Mouse (Mus musculus) adrenal gland, adult 8-10 months (tissue): ENCODE measurements around the gene Avil. TPM values are rescaled to one million over a fixed set of nuclear protein-coding genes. Genes with fewer than 3 reads are reported as not detected.

Experiments
- DNase-seq: peaks from one replicate; pipeline ENCODE4 v3.0.0; 2022
- total RNA-seq, 4 experiments: library from RNA; stranded (reverse); gene quantifications; 2 replicates each; pipeline ENCODE4 v1.2.4; 2022

Gene Avil
- total RNA-seq, 4 experiments from 2014 or later, result 1.6 to 2.4 (median 2.0) TPM

DNA sequence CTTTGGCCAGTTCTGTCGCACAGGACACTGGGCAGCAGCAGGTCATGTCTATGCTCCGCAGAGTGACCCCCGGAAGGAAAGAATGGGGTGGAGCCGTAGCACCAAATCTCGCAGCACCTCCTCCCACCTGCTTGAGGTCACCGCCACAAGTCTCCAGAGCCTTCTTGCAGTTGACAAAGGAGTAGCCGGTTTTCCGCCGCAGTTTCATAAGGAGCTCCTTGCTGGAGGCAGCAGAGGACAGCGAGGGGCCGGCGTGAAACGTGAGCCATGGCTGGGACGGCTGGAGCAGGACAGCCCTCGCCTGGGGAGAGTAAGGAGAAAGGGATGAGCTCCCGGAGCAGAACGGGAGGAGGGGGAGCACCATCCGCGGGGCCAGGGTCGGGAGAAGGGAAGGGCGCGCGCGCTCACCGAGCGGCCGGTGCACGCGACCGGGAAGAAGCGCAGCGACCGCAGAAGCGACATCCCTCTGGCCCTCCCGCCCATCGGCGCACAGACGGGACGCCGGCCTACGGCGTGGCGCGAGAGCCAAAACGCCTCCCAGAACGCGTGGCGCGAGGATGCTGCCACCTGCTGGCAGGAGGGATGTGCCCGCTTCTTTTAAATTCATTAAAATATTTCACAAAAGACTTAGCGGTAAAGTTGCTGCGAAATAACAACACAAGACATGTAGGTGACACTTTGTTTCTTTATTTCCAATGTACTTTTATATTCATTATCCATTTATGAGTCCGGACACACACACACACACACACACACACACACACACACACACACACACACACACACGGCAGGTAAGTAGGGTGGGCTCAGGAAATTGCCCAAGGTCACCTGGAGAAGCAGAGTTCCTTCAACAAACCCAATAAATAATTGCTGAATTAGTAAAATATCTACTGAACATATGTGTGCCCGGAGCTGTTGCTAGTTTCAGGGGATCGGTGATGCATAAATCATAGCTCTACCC, 30.1 kb downstream of the Avil start, which contains the start of gene Tsfm:
Gene Tsfm, minus strand, starts transcription at position 505 of the 961 bp plus-strand sequence.
- peak; percentile 85 for DNase-seq

DNA sequence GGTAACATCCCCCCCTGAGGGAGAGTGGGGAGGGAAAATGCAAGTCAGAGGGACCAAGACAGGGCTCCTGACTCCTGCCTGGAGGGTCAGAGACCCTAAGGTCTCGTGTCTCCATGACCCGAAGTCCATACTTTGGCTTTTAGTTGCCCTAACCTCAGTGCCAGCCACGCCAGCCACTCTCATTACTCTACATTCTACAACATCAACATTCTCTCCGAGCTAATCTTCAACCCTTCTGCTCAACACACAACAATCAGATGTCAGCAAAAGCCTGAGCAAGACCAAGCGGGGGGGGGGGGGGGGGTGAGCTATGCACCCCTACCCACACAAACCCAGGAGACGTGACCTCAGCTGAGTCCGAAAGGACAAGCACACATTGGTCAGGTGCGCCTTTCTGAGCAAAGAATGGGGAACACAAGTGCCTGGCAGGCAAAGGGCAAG, 32.8 kb downstream of the Avil start:
- no peak for DNase-seq

DNA sequence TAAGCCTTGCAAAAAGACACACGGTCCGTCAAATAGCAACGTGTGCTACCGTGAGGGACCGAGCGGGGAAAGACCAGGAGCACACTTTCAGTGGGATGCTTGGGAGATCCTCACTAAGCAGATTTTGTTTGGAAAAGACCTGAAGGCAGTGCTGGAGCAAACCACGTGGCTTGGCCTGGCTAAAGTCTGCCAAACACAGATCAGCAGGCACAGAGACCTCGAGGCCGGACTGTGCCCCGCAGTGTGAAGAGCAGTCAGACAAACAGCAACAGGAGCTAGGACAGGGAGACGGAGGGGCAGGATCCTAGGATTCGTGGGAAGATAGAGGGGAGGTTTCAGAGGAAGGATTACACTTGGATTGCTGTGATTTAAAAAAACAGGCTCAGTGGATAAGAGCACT, 35.8 kb downstream of the Avil start:
- no peak for DNase-seq

- no peak for DNase-seq
Observed at GRCm38 (mm10) chr10:127037641-127038040, 37.1 kb downstream of the Avil start.

DNA sequence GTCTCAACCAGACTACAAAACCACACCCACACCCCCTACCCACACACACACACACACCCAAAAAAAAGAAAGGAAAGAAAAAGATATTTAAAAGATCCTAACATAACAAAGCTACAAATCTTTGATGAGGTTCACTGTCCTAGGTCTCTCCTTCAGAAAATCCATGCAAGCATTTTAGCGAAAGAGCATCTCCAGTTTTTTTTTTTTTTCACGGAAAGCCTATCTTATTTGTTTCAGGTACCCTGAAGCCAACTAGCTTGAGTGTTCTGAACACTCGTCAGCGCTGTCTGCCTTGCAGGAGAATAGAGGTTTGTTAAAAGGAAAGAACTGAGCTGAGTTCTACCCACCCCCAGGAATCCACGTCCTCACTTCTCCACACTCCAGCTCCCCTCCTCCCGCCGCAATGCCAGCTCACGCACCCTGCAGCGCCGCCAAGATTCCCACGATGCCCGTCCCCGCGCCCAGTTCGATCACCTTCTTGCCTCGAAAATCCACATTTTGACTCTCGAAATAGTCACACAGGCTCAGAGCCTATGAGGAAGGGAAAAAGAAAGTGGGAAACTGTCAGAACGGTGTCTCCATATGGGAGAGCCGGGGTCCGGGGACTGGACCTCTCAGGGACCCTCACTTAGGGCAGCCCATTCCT, 40.2 kb downstream of the Avil start:
- DNase-seq, result no peak

- peak; percentile 41 for DNase-seq
Observed at GRCm38 (mm10) chr10:127041274-127041766, 40.8 kb downstream of the Avil start, which contains the start of the genes Mettl1 and Eef1akmt3. Gene Mettl1, plus strand, starts transcription at chr10:127041414. Gene Eef1akmt3, minus strand, starts transcription at chr10:127041513.

- peak; percentile 75 for DNase-seq
Observed at GRCm38 (mm10) chr10:127041774-127042338, 41.3 kb downstream of the Avil start.

DNA sequence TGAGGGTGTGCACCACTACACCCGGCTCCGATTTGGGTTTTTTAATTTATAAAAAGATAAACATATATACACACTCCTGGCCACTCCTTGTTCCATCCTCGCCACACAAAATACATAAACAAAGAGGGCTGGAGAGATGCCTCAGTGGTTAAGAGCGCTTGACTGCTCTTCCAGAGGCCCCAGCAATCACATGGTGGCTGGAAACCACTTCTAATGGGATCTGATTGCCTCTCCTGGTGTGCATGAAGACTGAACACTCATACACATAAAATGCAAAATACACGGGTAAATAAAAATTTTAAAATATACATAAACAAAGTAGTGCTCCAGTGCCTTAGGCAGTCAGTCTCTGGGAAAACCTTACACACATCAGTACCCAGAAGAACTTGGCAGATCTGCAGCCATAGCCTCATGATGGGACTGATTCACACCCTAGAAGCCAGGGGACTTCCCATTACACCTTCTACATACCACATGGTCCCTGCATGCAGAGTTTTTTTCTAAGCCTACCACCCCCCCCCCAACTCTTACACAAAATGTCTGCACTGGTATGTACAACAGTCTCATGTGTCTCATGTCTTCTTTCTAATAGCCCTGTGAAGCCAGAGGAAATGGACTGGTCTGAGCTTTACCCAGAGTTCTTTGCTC, 42.1 kb downstream of the Avil start:
- DNase-seq, result no peak

DNA sequence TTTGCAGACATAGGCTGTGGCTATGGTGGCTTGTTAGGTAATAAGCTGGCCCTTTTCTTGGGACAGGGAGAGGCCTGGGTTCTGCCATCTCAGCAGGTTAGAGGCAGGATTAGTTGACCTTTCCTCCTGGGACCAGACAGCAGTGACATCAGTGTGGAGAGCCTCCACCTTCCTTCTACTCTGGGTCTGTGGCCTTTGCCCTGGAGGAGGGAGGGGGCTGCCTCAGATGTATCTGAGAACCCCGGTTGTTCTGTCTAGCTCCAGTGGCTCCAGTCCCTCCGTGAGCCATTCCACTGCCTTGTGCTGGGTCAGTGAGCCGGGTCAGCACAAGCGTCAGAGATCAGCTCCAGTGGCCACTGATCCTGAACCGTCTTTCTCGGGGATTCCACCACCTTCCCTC, 42.7 kb downstream of the Avil start:
- DNase-seq, result no peak

DNA sequence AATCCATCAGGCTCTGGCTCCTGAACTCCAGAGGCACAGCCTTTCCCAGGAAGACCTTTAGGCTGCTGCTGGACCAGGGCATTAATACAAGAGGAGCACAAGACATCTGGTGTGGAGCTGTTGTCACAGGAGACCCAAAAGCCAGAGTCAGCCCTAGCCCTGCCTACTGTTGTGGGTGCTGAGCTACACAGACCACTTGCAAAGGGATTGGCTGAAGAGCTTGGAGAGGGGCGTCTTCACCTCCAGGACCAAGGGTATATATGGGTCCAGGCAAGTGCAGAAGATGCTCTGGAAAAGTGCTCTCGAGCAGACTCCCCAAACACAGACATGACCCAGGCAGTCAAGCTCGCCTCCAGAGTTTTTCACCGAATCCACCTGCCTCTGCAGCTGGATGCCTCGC, 47.4 kb downstream of the Avil start, which contains the start of gene Cyp27b1:
Gene Cyp27b1, plus strand, starts transcription at position 297 of the 400 bp plus-strand sequence.
- no peak for DNase-seq

- no peak for DNase-seq
Observed at GRCm38 (mm10) chr10:127048608-127049394, 48.3 kb downstream of the Avil start.

DNA sequence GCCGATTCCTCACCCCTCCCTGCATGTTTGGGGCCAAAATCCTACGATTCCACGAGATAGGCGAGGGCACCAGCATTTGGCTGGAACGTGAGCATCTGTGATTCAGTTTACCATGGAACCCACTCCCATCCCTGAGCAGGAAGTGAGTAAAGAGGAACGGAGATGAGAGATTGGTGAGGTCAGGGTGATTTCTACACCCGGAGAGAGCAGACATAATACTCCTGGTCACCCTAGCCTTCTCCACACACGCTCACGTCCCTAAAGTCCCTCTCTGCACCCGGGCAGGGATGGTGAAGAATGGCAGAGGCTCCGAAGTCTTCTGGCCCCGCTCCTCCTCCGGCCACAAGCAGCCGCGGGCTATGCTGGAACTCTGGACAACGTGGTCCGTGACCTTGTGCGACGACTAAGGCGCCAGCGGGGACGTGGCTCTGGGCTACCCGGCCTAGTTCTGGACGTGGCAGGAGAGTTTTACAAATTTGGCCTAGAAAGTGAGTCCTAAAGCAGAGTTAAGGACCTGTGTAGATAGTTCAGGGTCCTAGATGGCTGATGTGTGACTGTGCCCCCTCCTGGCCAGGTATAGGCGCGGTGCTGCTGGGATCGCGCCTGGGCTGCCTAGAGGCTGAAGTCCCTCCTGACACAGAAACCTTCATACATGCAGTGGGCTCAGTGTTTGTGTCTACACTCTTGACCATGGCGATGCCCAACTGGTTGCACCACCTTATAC, 49.0 kb downstream of the Avil start:
- DNase-seq, result no peak

- DNase-seq, result no peak
Observed at GRCm38 (mm10) chr10:127050119-127050474, 49.6 kb downstream of the Avil start.

DNA sequence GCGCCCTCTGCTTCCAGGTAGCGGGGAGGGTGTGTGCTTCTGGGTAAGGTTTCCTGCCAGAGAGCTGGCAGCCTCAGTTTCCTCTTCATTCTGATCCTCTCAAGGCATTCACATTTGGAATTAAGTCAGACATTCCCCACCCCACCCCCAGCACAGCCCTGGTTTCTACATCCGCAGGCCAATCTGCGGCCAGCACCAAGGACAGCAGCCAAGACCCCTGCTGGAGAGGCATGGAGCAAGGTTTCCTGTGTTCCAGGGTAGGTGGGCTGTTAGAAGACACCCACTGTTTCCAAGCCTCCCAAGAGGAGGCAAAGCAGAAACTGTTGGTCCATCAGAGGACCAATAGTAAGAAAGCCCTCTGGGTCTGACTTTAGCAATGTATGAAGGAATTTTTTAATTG, 54.1 kb downstream of the Avil start:
- DNase-seq, result no peak

- DNase-seq, result no peak
Observed at GRCm38 (mm10) chr10:127055406-127055805, 54.9 kb downstream of the Avil start.

- DNase-seq, result no peak
Observed at GRCm38 (mm10) chr10:127056490-127056889, 56.0 kb downstream of the Avil start.

DNA sequence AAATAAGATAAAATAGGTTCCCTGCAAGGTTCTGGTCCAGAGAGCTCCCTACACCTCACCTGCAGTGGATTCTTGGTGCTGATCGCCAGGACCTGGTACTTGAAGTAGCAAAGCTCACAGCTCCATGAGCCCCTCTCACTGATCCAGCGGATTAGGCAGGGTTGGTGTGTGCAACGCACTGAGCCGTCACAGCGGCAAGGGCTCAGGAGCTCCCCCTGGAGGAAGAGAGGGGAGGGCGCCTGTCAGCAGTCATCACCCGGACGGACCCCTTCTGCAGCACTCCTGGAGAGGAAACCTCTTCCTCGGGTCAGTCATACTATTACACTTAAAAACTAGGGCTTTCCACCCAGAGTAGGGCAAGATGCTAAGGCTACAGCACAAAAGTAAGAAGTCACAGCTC, 57.7 kb downstream of the Avil start:
- no peak for DNase-seq

DNA sequence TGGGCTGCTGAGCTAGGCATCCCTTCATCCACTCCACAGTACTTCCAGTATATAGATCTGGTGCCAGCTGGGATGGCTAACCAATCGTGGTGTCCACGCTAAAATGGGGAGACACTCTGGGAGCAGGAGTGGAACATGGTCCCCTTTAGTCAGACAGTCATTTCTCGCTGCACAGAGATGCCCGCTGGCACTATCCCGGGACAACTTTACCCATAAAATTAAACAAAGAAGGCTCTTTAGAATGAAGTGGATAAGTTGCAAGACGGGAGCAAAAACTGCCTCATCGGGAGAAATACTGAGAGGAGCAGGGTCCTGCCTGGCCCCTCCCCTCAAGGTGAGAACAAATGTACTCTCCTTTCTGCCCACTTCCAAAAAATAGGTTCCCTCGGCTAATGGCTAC, 58.2 kb downstream of the Avil start:
- no peak for DNase-seq

- DNase-seq, result no peak
Observed at GRCm38 (mm10) chr10:127059174-127059967, 58.9 kb downstream of the Avil start.
